Mouse (Mus musculus) midbrain, embryonic 16.5 days (tissue): ENCODE results near the gene Kcnk10. TPM values are rescaled to one million over a fixed set of nuclear protein-coding genes. Genes with fewer than 3 reads are reported as not detected.
A peak's percentile ranks its signal among the peaks of the same experiment; 100 is the strongest.
"Not testable (repeated sequence)": the region's sequence is repeated elsewhere in the genome, so short reads cannot be mapped to it uniquely, and the experiment has no call there.

ENCODE experiments used
- ATAC-seq: fragments of 200-750 bp; cut with Nextera tagmentation; 2 replicates; pipeline ENCODE4 v1.8.0; 2017; ENCODE audit warnings: moderate TSS enrichment
- H3K27ac ChIP-seq: fragments of 300-500 bp; sonication (generic); 2 replicates; pipeline ENCODE4 v1.5.1; 2014; ENCODE audit warnings: mild to moderate bottlenecking, low read length, mixed read lengths
- H3K27me3 ChIP-seq: fragments of 300-500 bp; sonication (generic); 2 replicates; pipeline ENCODE4 v1.6.1; 2014; ENCODE audit warnings: low read depth, low read length, mixed read lengths; ENCODE audit not compliant: control insufficient read depth, insufficient read depth
- H3K36me3 ChIP-seq: fragments of 300-500 bp; sonication (generic); 2 replicates; pipeline ENCODE4 v1.6.1; 2014; ENCODE audit warnings: mild to moderate bottlenecking, low read length, moderate library complexity, mixed read lengths; ENCODE audit not compliant: control insufficient read depth, insufficient read depth
- H3K4me1 ChIP-seq: fragments of 300-500 bp; sonication (generic); 2 replicates; pipeline ENCODE4 v1.6.1; 2014; ENCODE audit warnings: mild to moderate bottlenecking, low read length, mixed read lengths; ENCODE audit not compliant: control insufficient read depth, insufficient read depth
- H3K4me2 ChIP-seq: fragments of 300-500 bp; sonication (generic); 2 replicates; pipeline ENCODE4 v1.6.1; 2014; ENCODE audit warnings: mild to moderate bottlenecking, low read length, mixed read lengths
- H3K4me3 ChIP-seq: fragments of 300-500 bp; sonication (generic); 2 replicates; pipeline ENCODE4 v1.5.1; 2014; ENCODE audit warnings: low read depth, mild to moderate bottlenecking, low read length, moderate library complexity, mixed read lengths
- H3K9ac ChIP-seq: fragments of 300-500 bp; sonication (generic); 2 replicates; pipeline ENCODE4 v1.6.1; 2014; ENCODE audit warnings: low read depth, low read length, mixed read lengths
- H3K9me3 ChIP-seq: fragments of 300-500 bp; sonication (generic); replicated peaks from 2 replicates; pipeline ENCODE4 v1.6.1; 2014; ENCODE audit warnings: mild to moderate bottlenecking, low read length, mixed read lengths; ENCODE audit not compliant: control insufficient read depth, poor library complexity, severe bottlenecking
- WGBS: fragments of 180-500 bp; shearing (Covaris S2); extraction: QIAGEN DNeasy Blood & Tissue Kit; methylation state at CpG from one replicate; pipeline ENCODE4 v1.1.7; 2014; 5-methylcytosine and 5-hydroxymethylcytosine counted together
- polyA plus RNA-seq: library from polyadenylated mRNA; unstranded; fragments of >200 nt; fragmentation: Nextera tagmentation; extraction: Ambion mirVana; gene quantifications from 2 replicates; pipeline ENCODE4 v1.2.1, GENCODE M21; 2015

Gene Kcnk10
- polyA plus RNA-seq = 40.7 and 50.0 TPM in 2 replicates

GRCm38 (mm10) chr12:98577861-98578360 is at the start of gene Kcnk10:
Gene Kcnk10, minus strand, starts transcription at chr12:98578310.
- Histone ChIP-seq H3K4me3 (peak within 1 kb of the TSS; percentile 46), H3K9me3 (no peaks in the 10 kb centered on the region), H3K27ac (peak within 1 kb of the TSS; percentile 28; the same call in 1 of the 2 replicates), H3K36me3 (no peaks in the 10 kb centered on the region), H3K4me1 (peaks cover 21% of the 10 kb centered on the region), H3K4me2 (peak within 1 kb of the TSS; percentile 94), H3K27me3 (no peaks in the 10 kb centered on the region), H3K9ac (peak within 1 kb of the TSS; percentile 64)
- no peak for ATAC-seq
- WGBS = 2% methylated on average over 22 of the region's 22 CpGs

GRCm38 (mm10) chr12:98627392-98628259 is 49.5 kb upstream of the Kcnk10 start, which contains the start of gene Spata7:
Gene Spata7, plus strand, starts transcription at chr12:98628157.
- ATAC-seq = peak; percentile 92
- H3K9me3 ChIP-seq = peaks cover 3% of the 10 kb centered on the region; the same call in 1 of the 2 replicates
- H3K36me3 ChIP-seq = 0 out of 2 replicates have a peak, but pooled peaks cover 4% of the 10 kb centered on the region
- peak within 1 kb of the TSS; percentile 69 for H3K4me2 ChIP-seq
- peak within 1 kb of the TSS; percentile 77 for H3K27ac ChIP-seq
- 4% methylated on average over 31 of the region's 32 CpGs for WGBS
- H3K4me3 ChIP-seq = peak within 1 kb of the TSS; percentile 93
- peak within 1 kb of the TSS; percentile 86 for H3K9ac ChIP-seq
- peaks cover 13% of the 10 kb centered on the region; the same call in 1 of the 2 replicates for H3K4me1 ChIP-seq
- H3K27me3 ChIP-seq = no peaks in the 10 kb centered on the region

- not testable (repeated sequence) for H3K27ac ChIP-seq, H3K9me3 ChIP-seq, H3K4me1 ChIP-seq, ATAC-seq, H3K27me3 ChIP-seq, H3K4me3 ChIP-seq, H3K9ac ChIP-seq, H3K4me2 ChIP-seq, H3K36me3 ChIP-seq
- WGBS = 90% methylated on average over 10 of the region's 10 CpGs
Observed at GRCm38 (mm10) chr12:98623266-98623665, 45.2 kb upstream of the Kcnk10 start.

- H3K4me3 ChIP-seq = not testable (repeated sequence)
Observed at GRCm38 (mm10) chr12:98620922-98621321, 42.8 kb upstream of the Kcnk10 start.

GRCm38 (mm10) chr12:98619496-98619895 is 41.4 kb upstream of the Kcnk10 start:
- WGBS = 44% methylated on average over 2 of the region's 2 CpGs
- no peaks in the 10 kb centered on the region for H3K27me3 ChIP-seq
- no peak overlapping the region for H3K4me3 ChIP-seq
- no peak overlapping the region for H3K9ac ChIP-seq
- H3K27ac ChIP-seq = no peak overlapping the region
- peaks cover 2% of the 10 kb centered on the region; the same call in 1 of the 2 replicates for H3K4me1 ChIP-seq
- no peaks in the 10 kb centered on the region for H3K36me3 ChIP-seq
- no peak overlapping the region for H3K4me2 ChIP-seq
- H3K9me3 ChIP-seq = no peaks in the 10 kb centered on the region
- ATAC-seq = no peak

More at GRCm38 (mm10) chr12:98620922-98621321, 42.8 kb upstream of the Kcnk10 start:
- 35% methylated on average over 6 of the region's 6 CpGs for WGBS
- not testable (repeated sequence) for H3K4me1 ChIP-seq, H3K9ac ChIP-seq, H3K27ac ChIP-seq, H3K27me3 ChIP-seq, H3K4me2 ChIP-seq, H3K9me3 ChIP-seq, H3K36me3 ChIP-seq
- ATAC-seq = peak; percentile 60; the same call in 1 of the 2 replicates

GRCm38 (mm10) chr12:98615746-98616145 is 37.6 kb upstream of the Kcnk10 start:
- Histone ChIP-seq H3K4me2 (no peak overlapping the region), H3K9ac (no peak overlapping the region), H3K27ac (no peak overlapping the region), H3K36me3 (no peaks in the 10 kb centered on the region), H3K27me3 (no peaks in the 10 kb centered on the region), H3K9me3 (no peaks in the 10 kb centered on the region), H3K4me1 (peaks cover 2% of the 10 kb centered on the region; the same call in 1 of the 2 replicates), H3K4me3 (no peak overlapping the region)
- ATAC-seq = peak; percentile 45; the same call in 1 of the 2 replicates
- 34% methylated on average over 5 of the region's 5 CpGs for WGBS

GRCm38 (mm10) chr12:98614910-98615508 is 36.9 kb upstream of the Kcnk10 start:
- peak; percentile 60; the same call in 1 of the 2 replicates for ATAC-seq

GRCm38 (mm10) chr12:98610341-98610740 is 32.2 kb upstream of the Kcnk10 start:
- Histone ChIP-seq H3K9ac (no peak overlapping the region), H3K4me3 (no peak overlapping the region), H3K27ac (no peak overlapping the region), H3K27me3 (no peaks in the 10 kb centered on the region), H3K4me1 (peaks cover 2% of the 10 kb centered on the region; the same call in 1 of the 2 replicates), H3K4me2 (no peak overlapping the region), H3K9me3 (no peaks in the 10 kb centered on the region), H3K36me3 (no peaks in the 10 kb centered on the region)
- no peak for ATAC-seq
- 78% methylated on average over 3 of the region's 3 CpGs for WGBS

More at GRCm38 (mm10) chr12:98614910-98615508, 36.9 kb upstream of the Kcnk10 start:
- H3K4me2 ChIP-seq = no peak overlapping the region
- H3K4me3 ChIP-seq = no peak overlapping the region
- no peaks in the 10 kb centered on the region for H3K36me3 ChIP-seq
- no peaks in the 10 kb centered on the region for H3K27me3 ChIP-seq
- 75% methylated on average over 3 of the region's 3 CpGs for WGBS
- H3K9ac ChIP-seq = no peak overlapping the region
- H3K27ac ChIP-seq = no peak overlapping the region
- peaks cover 2% of the 10 kb centered on the region; the same call in 1 of the 2 replicates for H3K4me1 ChIP-seq
- H3K9me3 ChIP-seq = no peaks in the 10 kb centered on the region
